Mouse (Mus musculus) forebrain, embryonic 10.5 days (tissue): Measurements from ENCODE around the gene Syt1. TPM values are rescaled to one million over a fixed set of nuclear protein-coding genes. Genes with fewer than 3 reads are reported as not detected.

Experiments
- DNase-seq: peaks from one replicate; pipeline ENCODE4 v3.0.0-alpha.2; 2017; ENCODE audit warnings: low spot score; ENCODE audit errors: extremely low spot score
- H3K27ac ChIP-seq: fragments of 300-500 bp; sonication (generic); 2 replicates; pipeline ENCODE4 v1.5.1; 2016; ENCODE audit warnings: mild to moderate bottlenecking
- H3K27me3 ChIP-seq: fragments of 300-500 bp; sonication (generic); 2 replicates; pipeline ENCODE4 v1.6.1; 2016; ENCODE audit warnings: mild to moderate bottlenecking; ENCODE audit not compliant: poor library complexity, severe bottlenecking
- H3K36me3 ChIP-seq: fragments of 300-500 bp; sonication (generic); replicated peaks from 2 replicates; pipeline ENCODE4 v1.6.1; 2016; ENCODE audit warnings: mild to moderate bottlenecking, moderate library complexity
- H3K4me1 ChIP-seq: fragments of 300-500 bp; sonication (generic); 2 replicates; pipeline ENCODE4 v1.6.1; 2016
- H3K4me3 ChIP-seq: fragments of 300-500 bp; sonication (generic); 2 replicates; pipeline ENCODE4 v1.5.1; 2016; ENCODE audit warnings: mild to moderate bottlenecking, moderate library complexity
- H3K9me3 ChIP-seq: fragments of 300-500 bp; sonication (generic); 2 replicates; pipeline ENCODE4 v1.6.1; 2016; ENCODE audit warnings: mild to moderate bottlenecking, moderate library complexity
- WGBS: fragments of 180-500 bp; shearing (Covaris S2); methylation state at CpG from one replicate; pipeline ENCODE4 v1.1.7; 2016; 5-methylcytosine and 5-hydroxymethylcytosine counted together
- polyA plus RNA-seq: library from polyadenylated mRNA; unstranded; fragments of >200 nt; fragmentation: Nextera tagmentation; extraction: Ambion mirVana; gene quantifications from 2 replicates; pipeline ENCODE4 v1.2.1, GENCODE M21; 2016

Gene Syt1
- polyA plus RNA-seq, 1 experiment from 2014 or later = 3.8 TPM

GRCm38 (mm10) chr10:108936838-108937430 lies 73.8 kb downstream of the Syt1 start:
- H3K27me3 ChIP-seq = no peaks in the 10 kb centered on the region
- no peaks in the 10 kb centered on the region for H3K9me3 ChIP-seq
- DNase-seq = no peak
- H3K27ac ChIP-seq = no peak overlapping the region
- 85% methylated on average over 10 of the region's 10 CpGs for WGBS
- no peak overlapping the region for H3K4me3 ChIP-seq
- peaks cover 3% of the 10 kb centered on the region; the same call in 1 of the 2 replicates for H3K4me1 ChIP-seq
- no peaks in the 10 kb centered on the region for H3K36me3 ChIP-seq

- no peak for DNase-seq
- WGBS = 93% methylated on average over 3 of the region's 3 CpGs
- no peaks in the 10 kb centered on the region for H3K9me3 ChIP-seq
- H3K27ac ChIP-seq = no peak overlapping the region
- no peaks in the 10 kb centered on the region for H3K36me3 ChIP-seq
- H3K27me3 ChIP-seq = no peaks in the 10 kb centered on the region
- no peaks in the 10 kb centered on the region for H3K4me1 ChIP-seq
- H3K4me3 ChIP-seq = no peak overlapping the region
Observed at GRCm38 (mm10) chr10:108930299-108930698, 80.5 kb downstream of the Syt1 start.

GRCm38 (mm10) chr10:108929676-108930075 lies 81.1 kb downstream of the Syt1 start:
- no peak overlapping the region for H3K4me3 ChIP-seq
- WGBS = 95% methylated on average over 6 of the region's 6 CpGs
- no peaks in the 10 kb centered on the region for H3K4me1 ChIP-seq
- H3K27ac ChIP-seq = no peak overlapping the region
- H3K27me3 ChIP-seq = no peaks in the 10 kb centered on the region
- H3K36me3 ChIP-seq = no peaks in the 10 kb centered on the region
- DNase-seq = no peak
- H3K9me3 ChIP-seq = no peaks in the 10 kb centered on the region

GRCm38 (mm10) chr10:108905264-108905663 lies 105.5 kb downstream of the Syt1 start:
- Histone ChIP-seq H3K4me1 (no peaks in the 10 kb centered on the region), H3K27me3 (no peaks in the 10 kb centered on the region), H3K9me3 (no peaks in the 10 kb centered on the region), H3K36me3 (no peaks in the 10 kb centered on the region), H3K4me3 (no peak overlapping the region), H3K27ac (no peak overlapping the region)
- no peak for DNase-seq
- WGBS = 100% methylated on average over 1 of the region's 1 CpGs

GRCm38 (mm10) chr10:108904371-108904770 lies 106.4 kb downstream of the Syt1 start:
- no peaks in the 10 kb centered on the region for H3K4me1 ChIP-seq
- no peaks in the 10 kb centered on the region for H3K36me3 ChIP-seq
- no peaks in the 10 kb centered on the region for H3K9me3 ChIP-seq
- no peak for DNase-seq
- 88% methylated on average over 4 of the region's 4 CpGs for WGBS
- H3K27me3 ChIP-seq = no peaks in the 10 kb centered on the region
- no peak overlapping the region for H3K4me3 ChIP-seq
- no peak overlapping the region for H3K27ac ChIP-seq

- Histone ChIP-seq H3K9me3 (no peaks in the 10 kb centered on the region), H3K27me3 (no peaks in the 10 kb centered on the region), H3K4me1 (no peaks in the 10 kb centered on the region), H3K27ac (no peak overlapping the region), H3K4me3 (no peak overlapping the region), H3K36me3 (no peaks in the 10 kb centered on the region)
- WGBS = 93% methylated on average over 5 of the region's 5 CpGs
- DNase-seq = no peak
Observed at GRCm38 (mm10) chr10:108896529-108896928, 114.3 kb downstream of the Syt1 start.

GRCm38 (mm10) chr10:108893288-108893687 lies 117.5 kb downstream of the Syt1 start:
- Histone ChIP-seq H3K9me3 (no peaks in the 10 kb centered on the region), H3K36me3 (no peaks in the 10 kb centered on the region), H3K4me3 (no peak overlapping the region), H3K27me3 (no peaks in the 10 kb centered on the region), H3K4me1 (no peaks in the 10 kb centered on the region), H3K27ac (no peak overlapping the region)
- no peak for DNase-seq
- WGBS = 93% methylated on average over 6 of the region's 6 CpGs

GRCm38 (mm10) chr10:108892441-108892840 lies 118.3 kb downstream of the Syt1 start:
- H3K27me3 ChIP-seq = no peaks in the 10 kb centered on the region
- DNase-seq = no peak
- no peaks in the 10 kb centered on the region for H3K4me1 ChIP-seq
- H3K27ac ChIP-seq = no peak overlapping the region
- WGBS = 85% methylated on average over 1 of the region's 1 CpGs
- H3K4me3 ChIP-seq = no peak overlapping the region
- H3K36me3 ChIP-seq = no peaks in the 10 kb centered on the region
- H3K9me3 ChIP-seq = no peaks in the 10 kb centered on the region

GRCm38 (mm10) chr10:108889084-108889483 lies 121.7 kb downstream of the Syt1 start:
- Histone ChIP-seq H3K36me3 (no peaks in the 10 kb centered on the region), H3K27ac (no peak overlapping the region), H3K4me1 (no peaks in the 10 kb centered on the region), H3K4me3 (no peak overlapping the region), H3K27me3 (no peaks in the 10 kb centered on the region), H3K9me3 (no peaks in the 10 kb centered on the region)
- DNase-seq = no peak
- WGBS = 91% methylated on average over 4 of the region's 4 CpGs

- no peak for DNase-seq
- Histone ChIP-seq H3K4me3 (no peak overlapping the region), H3K4me1 (no peaks in the 10 kb centered on the region), H3K9me3 (no peaks in the 10 kb centered on the region), H3K36me3 (no peaks in the 10 kb centered on the region), H3K27ac (no peak overlapping the region), H3K27me3 (no peaks in the 10 kb centered on the region)
Observed at GRCm38 (mm10) chr10:108886781-108887180, 124.0 kb downstream of the Syt1 start.

- no peaks in the 10 kb centered on the region for H3K4me1 ChIP-seq
- H3K27me3 ChIP-seq = no peaks in the 10 kb centered on the region
- H3K9me3 ChIP-seq = no peaks in the 10 kb centered on the region
- H3K36me3 ChIP-seq = no peaks in the 10 kb centered on the region
- H3K27ac ChIP-seq = no peak overlapping the region
- DNase-seq = no peak
- H3K4me3 ChIP-seq = no peak overlapping the region
- 98% methylated on average over 1 of the region's 1 CpGs for WGBS
Observed at GRCm38 (mm10) chr10:108885769-108886168, 125.0 kb downstream of the Syt1 start.

GRCm38 (mm10) chr10:108884520-108884919 lies 126.3 kb downstream of the Syt1 start:
- Histone ChIP-seq H3K4me1 (no peaks in the 10 kb centered on the region), H3K36me3 (no peaks in the 10 kb centered on the region), H3K27ac (no peak overlapping the region), H3K27me3 (no peaks in the 10 kb centered on the region), H3K4me3 (no peak overlapping the region), H3K9me3 (no peaks in the 10 kb centered on the region)
- no peak for DNase-seq
- WGBS = 64% methylated on average over 1 of the region's 1 CpGs

- H3K27me3 ChIP-seq = no peaks in the 10 kb centered on the region
- H3K9me3 ChIP-seq = no peaks in the 10 kb centered on the region
- H3K4me3 ChIP-seq = no peak overlapping the region
- WGBS = 86% methylated on average over 2 of the region's 2 CpGs
- H3K4me1 ChIP-seq = no peaks in the 10 kb centered on the region
- H3K27ac ChIP-seq = no peak overlapping the region
- H3K36me3 ChIP-seq = no peaks in the 10 kb centered on the region
- DNase-seq = no peak
Observed at GRCm38 (mm10) chr10:108880372-108880771, 130.4 kb downstream of the Syt1 start.

- H3K9me3 ChIP-seq = no peaks in the 10 kb centered on the region
- WGBS = 94% methylated on average over 5 of the region's 5 CpGs
Observed at GRCm38 (mm10) chr10:108875730-108876129, 135.1 kb downstream of the Syt1 start.

More at GRCm38 (mm10) chr10:108875730-108876129, 135.1 kb downstream of the Syt1 start:
- Histone ChIP-seq H3K4me3 (no peak overlapping the region), H3K27ac (no peak overlapping the region), H3K4me1 (0 out of 2 replicates have a peak, but pooled peaks cover 5% of the 10 kb centered on the region), H3K36me3 (no peaks in the 10 kb centered on the region), H3K27me3 (no peaks in the 10 kb centered on the region)
- no peak for DNase-seq
